Mouse (Mus musculus): ENCODE measurements around the gene Olfr566. TPM values are rescaled to one million over a fixed set of nuclear protein-coding genes. Genes with fewer than 3 reads are reported as not detected.

The Olfr566 gene
- total RNA-seq (2021): not detected

DNA sequence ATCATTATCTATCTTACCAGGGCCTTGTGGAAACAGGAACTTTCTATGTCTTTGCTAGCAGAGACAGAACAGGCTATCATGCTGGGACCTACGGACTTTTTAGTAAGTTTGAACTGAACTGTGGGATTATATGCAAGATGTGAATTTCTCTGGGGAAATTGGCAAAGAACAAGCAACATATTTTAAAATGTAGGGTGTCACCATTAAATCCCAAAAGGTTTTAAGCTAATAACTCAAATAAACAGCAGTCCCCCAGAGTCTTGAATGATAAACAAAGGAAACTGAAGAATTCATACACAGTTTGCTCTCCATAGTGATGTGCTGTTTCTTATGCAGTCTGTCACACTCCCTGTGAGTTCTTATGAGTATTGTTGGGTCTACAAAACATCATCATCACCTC lies at the start of gene Olfr566:
Olfr566 (minus strand) TSS at position 101 of the 400 bp plus-strand sequence.
- DNase-seq (ENCODE audit: low spot score in 2 of 2): no peak
- intact Hi-C loops (cut with DNase I): loop anchor here (5.0 kb wide), 1 partner anchor 194 kb away; the partner anchor contains the start of gene Olfr583

DNA sequence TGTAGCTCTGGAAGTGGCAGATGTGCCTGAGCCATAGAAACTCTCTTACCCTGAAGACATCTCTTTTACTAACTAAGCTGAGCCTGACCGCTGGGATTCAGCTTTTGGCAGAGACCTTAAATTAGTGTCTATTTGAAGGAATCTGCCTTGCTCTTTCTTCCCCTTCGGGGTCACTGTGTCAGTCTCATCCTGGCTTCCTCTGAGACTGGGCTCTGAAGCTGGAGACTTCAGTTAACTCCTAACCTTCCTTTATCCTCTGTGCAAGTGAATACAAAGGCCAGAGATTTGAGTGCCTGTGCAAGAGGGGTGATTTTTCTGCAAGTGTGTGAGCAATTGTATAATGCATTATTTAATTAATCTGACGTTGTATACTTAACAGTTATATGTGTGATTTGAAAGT lies 32.2 kb upstream of the Olfr566 start, which contains the start of gene Olfr569:
Olfr569 (minus strand) TSS at position 101 of the 400 bp plus-strand sequence.
- intact Hi-C loops (cut with DNase I): no loop called here
- no peak for DNase-seq (ENCODE audit: low spot score in 2 of 2)

DNA sequence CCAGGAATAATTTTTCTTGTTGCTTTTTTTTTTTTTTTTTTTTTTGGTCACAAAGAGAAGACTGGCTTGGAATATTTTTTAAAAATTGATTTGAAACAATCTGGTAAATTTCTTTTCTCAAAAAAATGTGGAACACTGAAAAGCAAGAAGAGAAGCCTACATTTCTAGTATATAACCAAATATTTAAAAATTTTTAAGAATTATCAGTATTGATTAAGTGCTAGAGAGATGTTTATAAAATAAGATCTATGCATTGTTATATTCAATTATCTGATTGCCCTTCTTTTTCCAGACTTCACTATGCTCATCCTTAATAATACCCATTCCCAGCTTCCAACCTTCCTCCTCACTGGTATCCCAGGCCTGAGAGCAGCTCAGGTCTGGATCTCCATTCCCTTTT lies 18.3 kb upstream of the Olfr566 start, which contains the start of gene Olfr568:
Olfr568 (plus strand) TSS at position 301 of the 400 bp plus-strand sequence.
- no peak for DNase-seq (ENCODE audit: low spot score in 2 of 2)
- intact Hi-C loops (cut with DNase I): no loop called here

DNA sequence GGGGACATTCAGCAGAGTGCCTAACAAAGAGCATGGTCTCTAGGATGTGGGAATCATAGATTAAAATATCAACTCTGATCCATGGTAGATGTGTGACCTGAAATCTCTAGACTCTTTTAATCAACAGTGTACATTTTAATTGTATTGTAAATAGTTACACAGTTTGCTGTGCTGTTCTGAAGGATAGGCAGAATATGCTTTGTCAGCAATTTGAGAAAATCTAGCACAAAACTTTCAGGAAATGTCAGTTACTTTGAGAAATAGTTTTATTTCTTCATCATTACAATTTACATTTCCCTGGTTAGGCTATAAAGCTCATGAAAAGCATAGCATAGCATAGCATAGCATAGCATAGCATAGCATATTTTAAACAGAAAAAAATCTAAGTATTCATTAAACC lies 2.8 kb downstream of the Olfr566 start:
- intact Hi-C loops (cut with DNase I): loop anchor here (5.0 kb wide), 1 partner anchor 196 kb away; the partner anchor contains the start of gene Olfr583
- no peak for DNase-seq (ENCODE audit: low spot score in 2 of 2)

Other genes with a start within 250 kb of the Olfr566 start
- not detected for gene Olfr553, start 240.5 kb downstream of the Olfr566 start, total RNA-seq (2021)
- gene Olfr554, start 220.3 kb downstream of the Olfr566 start, total RNA-seq (2021): not detected
- not detected for gene Olfr555, start 199.9 kb downstream of the Olfr566 start, total RNA-seq (2021)
- gene Olfr556, start 193.9 kb downstream of the Olfr566 start, total RNA-seq (2021): not detected
- gene Trim68, start 171.4 kb downstream of the Olfr566 start, total RNA-seq (2021): 1 to 10 TPM; 5.5 to 6.7 TPM
- gene Olfr557, start 162.9 kb downstream of the Olfr566 start, total RNA-seq (2021): under 1 TPM in 1 of 2 experiments, not detected in 1; 0.25 TPM
- gene Olfr558, start 156.6 kb downstream of the Olfr566 start, total RNA-seq (2021): under 1 TPM; 0.12 to 0.29 TPM
- gene Olfr33, start 139.7 kb downstream of the Olfr566 start, total RNA-seq (2021): not detected
- not detected for gene Olfr559, start 131.3 kb downstream of the Olfr566 start, total RNA-seq (2021)
- gene Olfr560, start 99.4 kb downstream of the Olfr566 start, total RNA-seq (2021): under 1 TPM; 0.27 to 0.54 TPM
- under 1 TPM; 0.72 to 0.77 TPM for gene Olfr78, start 99.3 kb downstream of the Olfr566 start, total RNA-seq (2021)
- gene Olfr561, start 87.5 kb downstream of the Olfr566 start, total RNA-seq (2021): not detected
- gene Olfr564, start 55.3 kb downstream of the Olfr566 start, total RNA-seq (2021): not detected
- not detected for gene Olfr568, start 18.4 kb upstream of the Olfr566 start, total RNA-seq (2021)
- gene Olfr569, start 32.1 kb upstream of the Olfr566 start, total RNA-seq (2021): not detected
- not detected for gene Olfr570, start 35.8 kb upstream of the Olfr566 start, total RNA-seq (2021)
- gene Olfr571, start 58.8 kb upstream of the Olfr566 start, total RNA-seq (2021): not detected
- not detected for gene Olfr572, start 65.6 kb upstream of the Olfr566 start, total RNA-seq (2021)
- gene Olfr573-ps1, start 83.8 kb upstream of the Olfr566 start, total RNA-seq (2021): not detected
- not detected for gene Olfr574, start 89.7 kb upstream of the Olfr566 start, total RNA-seq (2021)
- not detected for gene Olfr575, start 100.0 kb upstream of the Olfr566 start, total RNA-seq (2021)
- not detected for gene Olfr576, start 103.9 kb upstream of the Olfr566 start, total RNA-seq (2021)
- not detected for gene Olfr577, start 117.2 kb upstream of the Olfr566 start, total RNA-seq (2021)
- gene Olfr578, start 130.6 kb upstream of the Olfr566 start, total RNA-seq (2021): not detected
- gene Olfr582, start 179.3 kb upstream of the Olfr566 start, total RNA-seq (2021): not detected
- gene Olfr583, start 192.5 kb upstream of the Olfr566 start, total RNA-seq (2021): not detected
- gene Olfr584, start 223.1 kb upstream of the Olfr566 start, total RNA-seq (2021): not detected
- not detected for gene Olfr585, start 239.0 kb upstream of the Olfr566 start, total RNA-seq (2021)

Data from left cerebral cortex, postnatal 36 days (tissue).